Mouse (Mus musculus): ENCODE measurements around the gene Taf1c.

- no peak for TF ChIP-seq GATA1 (IDR thresholded peaks at IDR 0.05; ENCODE audit: low read length)
- no peak for TF ChIP-seq TAL1 (IDR thresholded peaks at IDR 0.05; ENCODE audit: low read length)
Measured at GRCm38 (mm10) chr8:119579096-119579495, 25.9 kb downstream of the Taf1c start.

All from erythroblast, embryonic 14.5 days (primary cell).